Mouse (Mus musculus) cortical plate, adult 2 months (tissue): ENCODE data around the gene Ppp1r16b.

Source experiments
- CTCF ChIP-seq: fragments of 200-500 bp; IDR thresholded peaks from 2 replicates; pipeline ENCODE4 v1.5.1; 2011; ENCODE audit warnings: mild to moderate bottlenecking, control low read depth, low read length; ENCODE audit not compliant: insufficient read depth; ENCODE audit errors: extremely low read depth
- POLR2A ChIP-seq: fragments of 200-500 bp; IDR thresholded peaks from 2 replicates; pipeline ENCODE4 v1.6.1; 2011; ENCODE audit warnings: mild to moderate bottlenecking, low read length, control low read depth; ENCODE audit not compliant: insufficient read depth; ENCODE audit errors: extremely low read depth

GRCm38 (mm10) chr2:158776716-158777115, 111.5 kb downstream of the Ppp1r16b start:
- no peak for TF ChIP-seq CTCF
- TF ChIP-seq POLR2A: no peak
